Mouse (Mus musculus) megakaryocyte, embryonic 14.5 days (primary cell): ENCODE data around the gene Gm45717.

ENCODE experiments used
- FLI1 ChIP-seq: IDR thresholded peaks from 2 replicates; pipeline ENCODE4 v1.6.1; 2012; ENCODE audit warnings: low read length, inconsistent platforms, mixed read lengths
- GATA1 ChIP-seq: IDR thresholded peaks from 3 replicates; pipeline ENCODE4 v1.6.1; 2012; ENCODE audit warnings: mixed read lengths, low read length, inconsistent platforms, borderline replicate concordance

GRCm38 (mm10) chr7:140991117-140991689 is 35.5 kb upstream of the Gm45717 start:
- TF ChIP-seq GATA1 (no peak), FLI1 (no peak)
